ENCODE assay signal across 8 mouse cellular contexts in genomic region chr3:90292345-90293275, GRCm38 (mm10). TPM values are rescaled to one million over a fixed set of nuclear protein-coding genes. Genes with fewer than 3 reads are reported as not detected.
A peak's percentile ranks its signal among the peaks of the same experiment; 100 is the strongest.
DNase-seq lines count a peak whose midpoint lies in the region; ATAC-seq lines count a peak whose summit lies in the region.

Gene Gatad2b (plus strand): TSS chr3:90293178.

- H3K36me3 ChIP-seq in hindbrain, embryonic 16.5 days (ENCODE audit: control insufficient read depth, insufficient read depth, low read length) = no peaks in the 10 kb centered on the region
- no peaks in the 10 kb centered on the region for H3K36me3 ChIP-seq in macrophage (ENCODE audit: inconsistent target)

- peak; percentile 98 for DNase-seq in WW6 (ENCODE audit: low read depth, low spot score)
- peak; percentile 94 to 97 for DNase-seq in cerebellum, postnatal 4 days (ENCODE audit: low spot score in 2 of 2)
- DNase-seq in gastrocnemius, adult 18-20 months (ENCODE audit: low spot score) = peak; percentile 100
- peak; percentile 99 for DNase-seq in left cerebral cortex, adult 18-20 months (ENCODE audit: low spot score in 2 of 2)
- peak; percentile 99 for DNase-seq in right cerebral cortex, adult 18-20 months
- peak; percentile 91 for DNase-seq in urinary bladder, postnatal 10 days (ENCODE audit: low spot score)

- peak within 1 kb of the TSS; percentile 91 for H3K4me3 ChIP-seq in hindbrain, embryonic 16.5 days (ENCODE audit: low read length)
- H3K4me3 ChIP-seq in macrophage (ENCODE audit: inconsistent target) = peak within 1 kb of the TSS; percentile 81

- peaks cover 16% of the 10 kb centered on the region for H3K4me1 ChIP-seq in hindbrain, embryonic 16.5 days (ENCODE audit: control insufficient read depth, insufficient read depth, low read depth, low read length)

- H3K9me3 ChIP-seq in hindbrain, embryonic 16.5 days (ENCODE audit: control insufficient read depth, low read length) = no peaks in the 10 kb centered on the region

- ATAC-seq in hindbrain, embryonic 16.5 days = peak; percentile 99

- H3K27me3 ChIP-seq in hindbrain, embryonic 16.5 days (replicated peaks; ENCODE audit: control insufficient read depth, insufficient read depth, low read length) = no peaks in the 10 kb centered on the region

- H3K79me2 ChIP-seq in macrophage (ENCODE audit: inconsistent target) = peaks cover 42% of the 10 kb centered on the region

- WGBS in hindbrain, embryonic 16.5 days = under 1% methylated on average over 41 of the region's 47 CpGs
- WGBS in macrophage (ENCODE audit: missing documents) = under 1% methylated on average over 39 of the region's 47 CpGs

- H3K9ac ChIP-seq in hindbrain, embryonic 16.5 days (ENCODE audit: low read depth, low read length) = peak within 1 kb of the TSS; percentile 95

- H3K27ac ChIP-seq in hindbrain, embryonic 16.5 days (ENCODE audit: low read depth, low read length) = peak within 1 kb of the TSS; percentile 97
- H3K27ac ChIP-seq in macrophage = peak within 1 kb of the TSS; percentile 85

- peak within 1 kb of the TSS; percentile 92 for H3K4me2 ChIP-seq in hindbrain, embryonic 16.5 days (ENCODE audit: low read length)

RNA-seq across cellular contexts. Expression of gene Gatad2b, which starts in this region (rescaled TPM):
- total RNA-seq in gastrocnemius, adult 18-20 months (2021) = 10 to 100 TPM; 58.3 to 59.4 TPM
- polyA plus RNA-seq in hindbrain, embryonic 16.5 days (2015; fragmentation: Nextera tagmentation; extraction: Ambion mirVana) = 9.3 and 12.1 TPM in 2 replicates
- 10 to 100 TPM; 86.6 to 91.2 TPM for total RNA-seq in left cerebral cortex, adult 18-20 months (2021)
- 10 to 100 TPM; 18.7 to 90.5 (median 71.1) TPM for total RNA-seq in macrophage (2018; cell fraction: chromatin; rRNA removed)
- 10 to 100 TPM; 20.2 to 43.0 (median 33.9) TPM for total RNA-seq in macrophage (2018; cell fraction: cytosol; rRNA removed)
- 10 to 100 TPM; 23.0 to 95.0 (median 51.6) TPM for total RNA-seq in macrophage (2018; cell fraction: nucleus; rRNA removed)
- 14.7 to 25.3 TPM (median 17.8 TPM) in 3 replicates for polyA plus RNA-seq in macrophage (2018)

Comparison
In these comparisons a context has a peak if more than half of its experiments do, and no peak if none do; other contexts are left out.
1. Peak in every context shown above with its lines: DNase-seq, ATAC-seq, H3K4me3 ChIP-seq and H3K27ac ChIP-seq.